Comparison of ENCODE assay signal across 9 mouse cellular contexts in the genomic region with DNA sequence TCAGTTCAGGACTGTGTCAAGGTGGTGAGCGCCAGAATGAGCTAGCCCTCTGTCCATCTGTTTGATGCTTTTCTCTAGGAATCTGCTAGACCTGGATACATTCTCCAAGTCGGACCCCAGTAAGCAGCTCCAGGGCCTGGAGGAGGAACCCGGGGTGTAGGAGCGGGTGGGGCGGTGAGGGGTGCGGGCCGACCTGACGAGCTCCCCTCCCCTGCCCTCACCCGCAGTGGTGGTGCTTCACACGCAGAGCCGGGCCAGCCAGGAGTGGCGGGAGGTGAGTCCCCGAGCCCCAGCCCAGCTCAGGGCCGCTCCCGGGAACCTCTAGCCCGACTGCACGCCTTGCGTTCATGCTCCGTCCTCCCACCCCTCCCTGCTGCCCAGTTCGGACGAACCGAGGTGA. TPM values are rescaled to one million over a fixed set of nuclear protein-coding genes. Genes with fewer than 3 reads are reported as not detected.
DNase-seq lines count a peak whose midpoint lies in the region; ATAC-seq and TF ChIP-seq lines count a peak whose summit lies in the region.
"Had no signal": no experiment of that assay in that cellular context is flagged by ENCODE, and none has a peak within 500 bp of the region (broad histone marks: within the 10 kb centered on the region; RNA-seq: fewer than 3 reads in every experiment).

No protein-coding gene starts in this region.

- TF ChIP-seq CTCF in midbrain, postnatal 0 days (IDR thresholded peaks at IDR 0.05), result no peak

- H3K4me1 ChIP-seq in kidney, embryonic 14.5 days (ENCODE audit: control insufficient read depth, insufficient read depth, low read length), result peaks cover 11% of the 10 kb centered on the region; the same call in 1 of the 2 replicates
- H3K4me1 ChIP-seq in hindbrain, embryonic 11.5 days (replicated peaks; ENCODE audit: control insufficient read depth, insufficient read depth, low read length), result peaks cover 3% of the 10 kb centered on the region
- peaks cover 8% of the 10 kb centered on the region; the same call in 1 of the 2 replicates for H3K4me1 ChIP-seq in midbrain, postnatal 0 days (ENCODE audit: insufficient read depth, low read length)
- H3K4me1 ChIP-seq: liver, embryonic 15.5 days had no signal

- peaks cover 32% of the 10 kb centered on the region for H3K27me3 ChIP-seq in kidney, embryonic 14.5 days (ENCODE audit: control insufficient read depth, insufficient read depth, low read length)
- H3K27me3 ChIP-seq in hindbrain, embryonic 11.5 days (ENCODE audit: control insufficient read depth, insufficient read depth, low read length), result peaks cover 25% of the 10 kb centered on the region
- H3K27me3 ChIP-seq in midbrain, postnatal 0 days (ENCODE audit: insufficient read depth, low read length), result peaks cover 15% of the 10 kb centered on the region

- under 1% methylated on average over 22 of the region's 22 CpGs for WGBS in kidney, embryonic 14.5 days
- 2% methylated on average over 22 of the region's 22 CpGs for WGBS in hindbrain, embryonic 11.5 days
- WGBS in midbrain, postnatal 0 days, result 1% methylated on average over 20 of the region's 22 CpGs

- H3K4me2 ChIP-seq in kidney, embryonic 14.5 days (replicated peaks; ENCODE audit: low read depth, low read length), result peak overlapping the region; percentile 22; the same call in 1 of the 2 replicates
- H3K4me2 ChIP-seq in hindbrain, embryonic 11.5 days (replicated peaks; ENCODE audit: low read depth, low read length), result peak overlapping the region; percentile 21
- peak overlapping the region; percentile 82 for H3K4me2 ChIP-seq in midbrain, postnatal 0 days (ENCODE audit: low read depth, low read length, poor library complexity, severe bottlenecking)
- H3K4me2 ChIP-seq: liver, embryonic 15.5 days had no signal

- no peaks in the 10 kb centered on the region for H3K36me3 ChIP-seq in kidney, embryonic 14.5 days (ENCODE audit: control insufficient read depth, insufficient read depth, low read length)
- H3K36me3 ChIP-seq in hindbrain, embryonic 11.5 days (ENCODE audit: control insufficient read depth, insufficient read depth, low read length), result 0 out of 2 replicates have a peak, but pooled peaks cover 2% of the 10 kb centered on the region
- H3K36me3 ChIP-seq in midbrain, postnatal 0 days (ENCODE audit: insufficient read depth, low read length), result peaks cover 21% of the 10 kb centered on the region; the same call in 1 of the 2 replicates
- H3K36me3 ChIP-seq: liver, embryonic 15.5 days had no signal

- no peaks in the 10 kb centered on the region for H3K9me3 ChIP-seq in kidney, embryonic 14.5 days (ENCODE audit: control insufficient read depth, low read length)
- no peaks in the 10 kb centered on the region for H3K9me3 ChIP-seq in hindbrain, embryonic 11.5 days (ENCODE audit: control insufficient read depth, low read length)
- H3K9me3 ChIP-seq in midbrain, postnatal 0 days (ENCODE audit: low read length), result no peaks in the 10 kb centered on the region
- H3K9me3 ChIP-seq: liver, embryonic 15.5 days had no signal

- 0 out of 2 replicates have a peak, but pooled peaks have one; percentile 55 for ATAC-seq in kidney, embryonic 14.5 days (ENCODE audit: low FRiP score, low TSS enrichment)
- ATAC-seq in hindbrain, embryonic 11.5 days (ENCODE audit: low FRiP score), result peak; percentile 45; the same call in 1 of the 2 replicates
- ATAC-seq in midbrain, postnatal 0 days (ENCODE audit: low FRiP score), result peak; percentile 18; the same call in 1 of the 2 replicates

- peak overlapping the region; percentile 10 for H3K4me3 ChIP-seq in kidney, embryonic 14.5 days (ENCODE audit: low read length)
- peak overlapping the region; percentile 18; the same call in 1 of the 2 replicates for H3K4me3 ChIP-seq in hindbrain, embryonic 11.5 days (ENCODE audit: low read depth, low read length)
- peak overlapping the region; percentile 38 for H3K4me3 ChIP-seq in midbrain, postnatal 0 days (ENCODE audit: low read depth, low read length)
- H3K4me3 ChIP-seq: liver, embryonic 15.5 days had no signal

- no peak overlapping the region for H3K9ac ChIP-seq in kidney, embryonic 14.5 days (ENCODE audit: low read depth, low read length)
- no peak overlapping the region for H3K9ac ChIP-seq in hindbrain, embryonic 11.5 days (ENCODE audit: low read depth, low read length)
- H3K9ac ChIP-seq in midbrain, postnatal 0 days (replicated peaks; ENCODE audit: low read length, poor library complexity, severe bottlenecking), result peak overlapping the region; percentile 48; the same call in 1 of the 2 replicates
- H3K9ac ChIP-seq: liver, embryonic 15.5 days had no signal

- no peak for DNase-seq in kidney, postnatal 25 days
- DNase-seq in cerebellum, adult 8-10 months, result peak; percentile 32
- DNase-seq in hindbrain, embryonic 11.5 days (ENCODE audit: low spot score), result peak; percentile 8
- DNase-seq in midbrain, postnatal 0 days (ENCODE audit: low spot score), result no peak
- DNase-seq in embryo, embryonic 11 days, result no peak
- DNase-seq in ovary, postnatal 14 days (ENCODE audit: low spot score), result no peak
- DNase-seq in right cerebral cortex, adult 2 months (ENCODE audit: low spot score in 2 of 2), result no peak

- H3K27ac ChIP-seq in kidney, embryonic 14.5 days (ENCODE audit: low read depth, low read length), result no peak overlapping the region
- no peak overlapping the region for H3K27ac ChIP-seq in hindbrain, embryonic 11.5 days (ENCODE audit: low read depth, low read length)
- H3K27ac ChIP-seq in midbrain, postnatal 0 days (ENCODE audit: low read depth, low read length), result no peak overlapping the region
- H3K27ac ChIP-seq: liver, embryonic 15.5 days had no signal

RNA-seq across cellular contexts. Expression of gene Cpne9, which starts 0.9 kb away (rescaled TPM):
- polyA plus RNA-seq in kidney, embryonic 14.5 days (2014; fragmentation: Nextera tagmentation; extraction: Ambion mirVana), result 0.23 TPM in 1 of 2 replicates, not detected in the other
- 0.24 and 0.29 TPM in 2 replicates for polyA plus RNA-seq in hindbrain, embryonic 11.5 days (2014; fragmentation: Nextera tagmentation; extraction: Ambion mirVana)
- total RNA-seq in midbrain, postnatal 0 days (2014; rRNA removed), result 10.3 and 23.4 TPM in 2 replicates
- 7.9 and 9.1 TPM in 2 replicates for polyA plus RNA-seq in midbrain, postnatal 0 days (2015; fragmentation: Nextera tagmentation; extraction: Ambion mirVana)
- polyA plus RNA-seq: liver, embryonic 15.5 days had no signal

RNA-seq across cellular contexts. Expression of gene Brpf1, which starts 24.0 kb away (rescaled TPM):
- polyA plus RNA-seq in kidney, embryonic 14.5 days (2014; fragmentation: Nextera tagmentation; extraction: Ambion mirVana), result 18.2 and 27.2 TPM in 2 replicates
- 19.4 and 22.0 TPM in 2 replicates for polyA plus RNA-seq in hindbrain, embryonic 11.5 days (2014; fragmentation: Nextera tagmentation; extraction: Ambion mirVana)
- 22.1 and 28.1 TPM in 2 replicates for total RNA-seq in midbrain, postnatal 0 days (2014; rRNA removed)
- polyA plus RNA-seq in midbrain, postnatal 0 days (2015; fragmentation: Nextera tagmentation; extraction: Ambion mirVana), result 9.0 and 10.0 TPM in 2 replicates

RNA-seq across cellular contexts. Expression of gene Ogg1, which starts 43.8 kb away (rescaled TPM):
- polyA plus RNA-seq in kidney, embryonic 14.5 days (2014; fragmentation: Nextera tagmentation; extraction: Ambion mirVana), result 17.3 and 18.4 TPM in 2 replicates
- 10.5 and 10.6 TPM in 2 replicates for polyA plus RNA-seq in hindbrain, embryonic 11.5 days (2014; fragmentation: Nextera tagmentation; extraction: Ambion mirVana)
- 10.8 and 14.8 TPM in 2 replicates for total RNA-seq in midbrain, postnatal 0 days (2014; rRNA removed)
- 7.3 and 8.9 TPM in 2 replicates for polyA plus RNA-seq in midbrain, postnatal 0 days (2015; fragmentation: Nextera tagmentation; extraction: Ambion mirVana)

RNA-seq across cellular contexts. Expression of gene Mtmr14, which starts 45.3 kb away (rescaled TPM):
- polyA plus RNA-seq in kidney, embryonic 14.5 days (2014; fragmentation: Nextera tagmentation; extraction: Ambion mirVana), result 28.4 and 41.0 TPM in 2 replicates
- 44.7 and 46.8 TPM in 2 replicates for polyA plus RNA-seq in hindbrain, embryonic 11.5 days (2014; fragmentation: Nextera tagmentation; extraction: Ambion mirVana)
- total RNA-seq in midbrain, postnatal 0 days (2014; rRNA removed), result 39.0 and 42.5 TPM in 2 replicates
- 29.4 and 30.5 TPM in 2 replicates for polyA plus RNA-seq in midbrain, postnatal 0 days (2015; fragmentation: Nextera tagmentation; extraction: Ambion mirVana)

Comparison
In these comparisons a context has a peak if more than half of its experiments do, and no peak if none do; other contexts are left out.
1. H3K4me2 ChIP-seq: peak in every context shown above with its lines; median percentile 82 in midbrain, postnatal 0 days; 22 in kidney, embryonic 14.5 days; 21 in hindbrain, embryonic 11.5 days.
2. DNase-seq: peak in cerebellum, adult 8-10 months (single experiment) and hindbrain, embryonic 11.5 days (single experiment); none in kidney, postnatal 25 days (0 of 2), midbrain, postnatal 0 days (single experiment), embryo, embryonic 11 days (single experiment), ovary, postnatal 14 days (single experiment) and right cerebral cortex, adult 2 months (0 of 2).
3. Peak in every context shown above with its lines, with median percentiles within 50 percentile points of each other: ATAC-seq and H3K4me3 ChIP-seq.